Mouse (Mus musculus) heart, adult 2 months (tissue): Measurements from ENCODE around the gene Pitpnm3.

ENCODE experiments used
- CTCF ChIP-seq: fragments of 200-600 bp; IDR thresholded peaks from 2 replicates; pipeline ENCODE4 v1.8.1; 2022; ENCODE audit warnings: antibody characterized with exemption, mild to moderate bottlenecking, moderate library complexity
- EP300 ChIP-seq: fragments of 200-500 bp; IDR thresholded peaks from 2 replicates; pipeline ENCODE4 v1.6.1; 2011; ENCODE audit warnings: low read depth, low read length, control low read depth; ENCODE audit not compliant: insufficient read depth
- POLR2A ChIP-seq: fragments of 200-500 bp; IDR thresholded peaks from 2 replicates; pipeline ENCODE4 v1.6.1; 2011; ENCODE audit warnings: mild to moderate bottlenecking, low read depth, low read length, control low read depth; ENCODE audit not compliant: insufficient read depth

DNA sequence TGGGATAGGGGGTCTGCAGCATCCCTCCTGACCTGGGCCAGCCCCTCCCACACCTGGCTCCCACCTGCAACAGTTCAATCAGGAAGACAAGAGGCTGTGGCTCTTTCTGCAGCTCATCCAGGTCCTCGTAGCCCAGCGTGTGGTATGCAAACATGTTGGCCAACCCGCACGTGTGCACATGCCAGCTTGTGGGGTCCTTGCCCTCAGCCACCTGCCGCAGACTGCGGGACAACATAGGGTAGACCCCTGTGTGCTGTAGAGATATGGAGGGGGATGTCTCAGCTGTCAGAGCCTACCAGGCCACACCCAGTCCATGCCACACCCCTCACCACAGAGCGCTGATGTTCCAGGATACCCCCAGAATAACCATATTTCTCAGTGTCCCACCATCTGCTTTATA lies 104.2 kb downstream of the Pitpnm3 start:
- TF ChIP-seq CTCF (no peak), POLR2A (no peak), EP300 (no peak)
